Mouse (Mus musculus): ENCODE measurements around the gene Pax2.

DNA sequence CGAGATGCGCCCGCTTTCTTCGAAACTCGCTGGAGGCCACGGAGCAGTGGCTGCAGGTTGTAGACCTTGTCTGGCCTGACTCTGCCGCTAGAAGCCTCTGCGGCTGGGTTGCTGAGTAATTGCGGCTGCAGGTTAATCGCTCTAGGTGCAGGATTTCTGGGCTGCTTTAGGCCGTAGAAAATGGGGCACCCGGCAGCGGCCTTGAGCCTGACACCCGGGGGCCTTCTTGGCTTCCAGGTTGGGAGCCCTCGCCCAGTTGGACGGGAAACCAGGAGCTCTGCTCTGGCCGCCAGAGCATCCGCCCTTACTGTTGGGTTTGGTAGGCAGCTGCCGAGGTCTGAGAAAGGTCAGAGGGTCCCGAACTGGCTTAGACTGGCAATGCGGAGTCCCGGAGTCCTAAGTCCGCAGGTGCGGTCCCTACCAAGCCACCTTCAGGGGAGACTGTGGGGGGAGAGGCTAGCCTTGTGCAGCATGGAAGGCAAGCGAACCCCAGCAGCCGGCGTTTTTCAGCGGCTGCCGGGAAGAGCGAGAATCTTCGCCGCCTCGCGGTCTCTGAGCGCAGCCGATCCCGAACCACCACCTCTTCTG, 3.8 kb downstream of the Pax2 start:
- TF ChIP-seq CTCF (IDR thresholded peaks at IDR 0.05; ENCODE audit: control insufficient read depth, insufficient read depth, insufficient read length) (no peak), CEBPB (IDR thresholded peaks at IDR 0.05; ENCODE audit: low read depth) (no peak), FOSL1 (IDR thresholded peaks at IDR 0.05; ENCODE audit: insufficient read depth, low read length, poor library complexity, severe bottlenecking) (no peak), MYOD1 (IDR thresholded peaks at IDR 0.05; ENCODE audit: control insufficient read depth, insufficient read length, low read depth) (no peak)

All from C2C12 (cell line).